Mouse (Mus musculus): Measurements from ENCODE around the gene She.

DNA sequence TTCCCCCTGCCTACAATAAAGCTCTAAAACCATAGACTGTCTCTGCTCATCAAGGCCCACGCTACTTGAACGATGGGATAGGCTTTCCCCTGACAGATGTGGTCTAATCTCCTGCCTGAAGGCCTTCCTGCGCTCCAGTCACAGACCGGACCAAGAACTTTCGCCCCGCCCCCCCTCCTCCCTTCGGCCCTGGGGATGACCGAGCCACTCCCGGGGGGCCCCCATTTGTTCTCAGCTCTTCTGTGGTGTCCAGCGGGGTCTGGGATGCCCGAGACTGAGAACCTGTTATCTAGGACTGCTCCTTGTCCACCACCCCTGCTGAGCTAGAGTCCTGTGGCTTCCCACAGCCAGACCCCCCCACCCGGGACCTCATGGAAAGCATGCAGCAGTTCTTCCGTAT is 31.7 kb upstream of the She start:
- no peak for TF ChIP-seq USF1 (IDR thresholded peaks at IDR 0.05; ENCODE audit: low read depth)
- TF ChIP-seq CTCF (IDR thresholded peaks at IDR 0.05; ENCODE audit: control insufficient read depth, insufficient read depth, insufficient read length) = no peak
- no peak for TF ChIP-seq MYOG (IDR thresholded peaks at IDR 0.05; ENCODE audit: control insufficient read depth, extremely low read depth, insufficient read length)
- TF ChIP-seq MAX (IDR thresholded peaks at IDR 0.05) = no peak
- no peak for TF ChIP-seq MYOD1 (IDR thresholded peaks at IDR 0.05; ENCODE audit: control insufficient read depth, insufficient read length, low read depth)

Data from C2C12 (cell line).